Mouse (Mus musculus) stomach, embryonic 15.5 days (tissue): Measurements from ENCODE around the gene Ivd. TPM values are rescaled to one million over a fixed set of nuclear protein-coding genes. Genes with fewer than 3 reads are reported as not detected.

ENCODE experiments used
- ATAC-seq: fragments of 200-750 bp; cut with Nextera tagmentation; 2 replicates; pipeline ENCODE4 v1.8.0; 2017; ENCODE audit warnings: low read depth, moderate number of reproducible peaks, moderate TSS enrichment; ENCODE audit not compliant: insufficient read depth, low FRiP score
- H3K27ac ChIP-seq: fragments of 300-500 bp; sonication (generic); 2 replicates; pipeline ENCODE4 v1.5.1; 2015; ENCODE audit warnings: mild to moderate bottlenecking, inconsistent platforms
- H3K27me3 ChIP-seq: fragments of 300-500 bp; sonication (generic); replicated peaks from 2 replicates; pipeline ENCODE4 v1.6.1; 2015; ENCODE audit warnings: inconsistent platforms
- H3K36me3 ChIP-seq: fragments of 300-500 bp; sonication (generic); 2 replicates; pipeline ENCODE4 v1.6.1; 2015; ENCODE audit warnings: inconsistent platforms
- H3K4me1 ChIP-seq: fragments of 300-500 bp; sonication (generic); 2 replicates; pipeline ENCODE4 v1.6.1; 2015; ENCODE audit warnings: inconsistent platforms
- H3K4me2 ChIP-seq: fragments of 300-500 bp; sonication (generic); 2 replicates; pipeline ENCODE4 v1.6.1; 2015; ENCODE audit warnings: mild to moderate bottlenecking, inconsistent platforms
- H3K4me3 ChIP-seq: fragments of 300-500 bp; sonication (generic); replicated peaks from 2 replicates; pipeline ENCODE4 v1.5.1; 2015; ENCODE audit warnings: inconsistent platforms
- H3K9ac ChIP-seq: fragments of 300-500 bp; sonication (generic); 2 replicates; pipeline ENCODE4 v1.6.1; 2015; ENCODE audit warnings: inconsistent platforms
- H3K9me3 ChIP-seq: fragments of 300-500 bp; sonication (generic); 2 replicates; pipeline ENCODE4 v1.6.1; 2016; ENCODE audit warnings: inconsistent platforms
- WGBS: fragments of 180-500 bp; shearing (Covaris S2); methylation state at CpG from one replicate; pipeline ENCODE4 v1.1.7; 2015; 5-methylcytosine and 5-hydroxymethylcytosine counted together
- polyA plus RNA-seq: library from polyadenylated mRNA; unstranded; fragments of >200 nt; fragmentation: Nextera tagmentation; extraction: Ambion mirVana; gene quantifications from 2 replicates; pipeline ENCODE4 v1.2.1, GENCODE M21; 2015

The Ivd gene
- polyA plus RNA-seq, 1 experiment from 2014 or later: 55.1 TPM

DNA sequence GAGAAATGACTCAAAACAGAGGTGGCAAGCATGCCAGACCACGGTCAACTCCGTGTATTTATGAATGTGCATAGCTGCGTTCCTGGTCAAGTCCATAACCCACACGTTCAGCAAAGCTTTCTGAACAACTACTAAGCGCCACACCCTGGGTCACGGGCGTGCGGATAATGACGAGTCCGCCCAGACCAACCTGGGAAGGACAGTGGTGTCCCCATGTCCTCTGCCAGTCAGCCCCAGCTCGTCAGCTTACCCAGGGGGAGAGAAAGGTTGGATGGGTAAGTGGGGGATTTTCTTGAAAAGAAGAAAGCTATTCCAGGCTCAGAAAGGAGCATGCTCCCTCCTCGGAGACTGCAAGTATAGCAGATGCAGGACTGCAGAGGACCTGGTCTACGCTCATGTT, 25.7 kb downstream of the Ivd start:
- Histone ChIP-seq H3K9ac (no peak overlapping the region), H3K9me3 (no peaks in the 10 kb centered on the region), H3K4me3 (no peak overlapping the region), H3K27me3 (peaks cover 24% of the 10 kb centered on the region), H3K4me2 (peak overlapping the region; percentile 12; the same call in 1 of the 2 replicates), H3K36me3 (no peaks in the 10 kb centered on the region), H3K27ac (no peak overlapping the region), H3K4me1 (peaks cover 4% of the 10 kb centered on the region; the same call in 1 of the 2 replicates)
- WGBS: 55% methylated on average over 13 of the region's 13 CpGs
- no peak for ATAC-seq

GRCm38 (mm10) chr2:118887845-118888548, 26.2 kb downstream of the Ivd start:
- Histone ChIP-seq H3K4me3 (no peak overlapping the region), H3K4me1 (peaks cover 3% of the 10 kb centered on the region; the same call in 1 of the 2 replicates), H3K27ac (no peak overlapping the region), H3K36me3 (no peaks in the 10 kb centered on the region), H3K9ac (no peak overlapping the region), H3K27me3 (peaks cover 28% of the 10 kb centered on the region), H3K9me3 (no peaks in the 10 kb centered on the region), H3K4me2 (peak overlapping the region; percentile 12; the same call in 1 of the 2 replicates)
- WGBS: 17% methylated on average over 14 of the region's 14 CpGs
- ATAC-seq: peak; percentile 78; the same call in 1 of the 2 replicates

- H3K4me2 ChIP-seq: no peak overlapping the region
- ATAC-seq: no peak
- H3K4me3 ChIP-seq: no peak overlapping the region
- no peak overlapping the region for H3K9ac ChIP-seq
- no peaks in the 10 kb centered on the region for H3K36me3 ChIP-seq
- no peaks in the 10 kb centered on the region for H3K9me3 ChIP-seq
- H3K27me3 ChIP-seq: peaks cover 32% of the 10 kb centered on the region
- H3K27ac ChIP-seq: no peak overlapping the region
- H3K4me1 ChIP-seq: peaks cover 4% of the 10 kb centered on the region
- WGBS: 85% methylated on average over 4 of the region's 4 CpGs
These were observed 29.4 kb downstream of the Ivd start for GRCm38 (mm10) chr2:118891173-118891572.

DNA sequence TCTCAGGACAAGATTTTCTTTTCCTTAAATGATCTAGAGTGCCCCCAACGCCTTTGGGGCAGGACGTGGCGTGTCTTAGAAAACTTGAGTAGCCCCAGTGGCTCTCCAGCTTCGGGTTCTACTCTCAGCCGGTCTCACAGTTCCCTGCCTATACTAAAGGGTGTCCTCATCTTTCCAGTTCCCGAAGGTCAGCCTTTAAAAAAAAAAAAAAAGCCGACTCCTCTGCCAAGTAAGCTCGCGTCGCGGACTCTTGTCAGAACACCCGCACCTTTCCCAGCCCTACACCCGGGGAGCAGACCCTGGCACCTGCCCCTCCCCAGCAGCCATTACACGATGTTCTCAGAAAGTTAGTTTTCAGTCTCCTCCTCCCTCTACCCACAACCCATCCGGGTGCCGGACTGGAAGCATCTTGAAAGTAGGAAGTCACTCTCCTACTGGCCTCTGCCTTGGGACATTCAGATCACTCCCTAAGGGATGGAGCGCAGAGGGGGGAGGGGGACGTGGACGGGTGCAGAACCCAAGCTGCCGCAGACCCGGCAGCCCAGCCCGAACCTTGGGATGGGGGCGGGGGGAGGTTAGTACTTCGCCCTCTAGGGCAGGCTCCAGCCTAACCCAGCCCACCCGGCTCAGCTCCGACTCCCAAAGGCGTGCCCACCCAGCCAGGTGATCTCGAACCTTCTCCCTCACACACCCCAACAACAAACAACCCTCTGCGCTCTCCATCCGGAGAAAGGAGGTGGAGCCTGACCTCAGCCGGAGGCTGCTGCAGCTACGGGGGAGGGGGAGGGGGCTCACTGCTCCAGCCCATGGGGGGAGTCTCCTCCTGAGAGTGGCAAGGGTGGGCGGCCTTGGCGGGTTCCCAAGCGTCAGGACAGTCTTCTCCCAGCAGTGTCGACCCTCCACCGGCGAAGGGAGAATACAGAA, 34.5 kb downstream of the Ivd start:
- peak overlapping the region; percentile 49 for H3K4me3 ChIP-seq
- H3K4me1 ChIP-seq: peaks cover 31% of the 10 kb centered on the region
- no peak overlapping the region for H3K27ac ChIP-seq
- ATAC-seq: peak; percentile 19; the same call in 1 of the 2 replicates
- H3K9ac ChIP-seq: peak overlapping the region; percentile 9; the same call in 1 of the 2 replicates
- H3K36me3 ChIP-seq: no peaks in the 10 kb centered on the region
- H3K4me2 ChIP-seq: peak overlapping the region; percentile 96
- WGBS: 3% methylated on average over 38 of the region's 38 CpGs
- no peaks in the 10 kb centered on the region for H3K9me3 ChIP-seq
- H3K27me3 ChIP-seq: peaks cover 63% of the 10 kb centered on the region

DNA sequence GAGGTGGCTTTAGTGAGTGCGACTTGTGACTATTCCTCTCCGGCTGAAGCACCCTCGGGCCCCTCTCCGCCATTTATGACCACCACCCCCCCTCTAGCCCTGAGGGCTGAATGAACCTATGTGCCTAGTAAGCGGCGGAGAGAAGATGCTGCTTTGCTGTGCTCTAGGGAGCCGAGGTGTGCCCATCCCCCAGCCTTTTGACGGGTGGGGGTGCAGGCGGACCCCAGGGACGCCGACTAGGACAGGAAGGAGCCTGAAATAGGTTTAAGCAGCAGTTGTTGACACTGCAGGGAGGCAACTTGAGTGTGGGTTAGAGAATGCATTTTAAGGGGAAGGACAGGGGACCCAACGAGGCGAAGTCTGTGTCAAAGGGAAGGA, 35.1 kb downstream of the Ivd start:
- Histone ChIP-seq H3K9ac (0 out of 2 replicates have a peak overlapping the region, but pooled peaks have one; percentile 9), H3K27me3 (peaks cover 63% of the 10 kb centered on the region), H3K4me3 (peak overlapping the region; percentile 49), H3K27ac (no peak overlapping the region), H3K36me3 (no peaks in the 10 kb centered on the region), H3K4me2 (peak overlapping the region; percentile 96), H3K4me1 (peaks cover 31% of the 10 kb centered on the region), H3K9me3 (no peaks in the 10 kb centered on the region)
- 1% methylated on average over 13 of the region's 13 CpGs for WGBS
- no peak for ATAC-seq

GRCm38 (mm10) chr2:118897392-118897791, 35.6 kb downstream of the Ivd start:
- WGBS: 6% methylated on average over 7 of the region's 7 CpGs
- Histone ChIP-seq H3K9ac (no peak overlapping the region), H3K4me1 (peaks cover 34% of the 10 kb centered on the region), H3K4me3 (peak overlapping the region; percentile 49), H3K36me3 (no peaks in the 10 kb centered on the region), H3K27me3 (peaks cover 63% of the 10 kb centered on the region), H3K9me3 (no peaks in the 10 kb centered on the region), H3K4me2 (peak overlapping the region; percentile 96), H3K27ac (no peak overlapping the region)
- ATAC-seq: no peak

DNA sequence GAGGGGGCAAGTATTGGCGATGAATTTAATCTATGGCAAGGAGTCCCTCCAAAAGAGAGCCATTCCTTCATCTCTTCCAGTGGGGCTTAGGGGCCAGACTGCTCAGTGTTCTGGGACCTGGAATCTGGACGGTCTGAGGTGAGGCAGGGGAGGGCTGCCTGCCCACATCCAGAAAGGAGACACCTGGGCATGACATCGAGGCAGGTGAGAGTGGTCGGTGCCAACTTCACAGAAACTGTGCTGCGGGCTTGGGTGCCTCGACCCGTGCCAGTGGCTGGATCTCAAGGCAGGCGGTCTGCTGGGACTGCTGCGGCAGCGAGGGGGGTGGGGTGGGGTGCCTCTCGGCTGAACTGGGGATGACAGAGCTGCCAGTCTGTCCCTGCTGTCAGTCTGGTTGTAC, 36.1 kb downstream of the Ivd start:
- Histone ChIP-seq H3K27ac (no peak overlapping the region), H3K27me3 (peaks cover 60% of the 10 kb centered on the region), H3K9me3 (no peaks in the 10 kb centered on the region), H3K4me3 (no peak overlapping the region), H3K4me1 (peaks cover 38% of the 10 kb centered on the region), H3K4me2 (no peak overlapping the region), H3K9ac (no peak overlapping the region), H3K36me3 (no peaks in the 10 kb centered on the region)
- 9% methylated on average over 11 of the region's 11 CpGs for WGBS
- ATAC-seq: no peak

DNA sequence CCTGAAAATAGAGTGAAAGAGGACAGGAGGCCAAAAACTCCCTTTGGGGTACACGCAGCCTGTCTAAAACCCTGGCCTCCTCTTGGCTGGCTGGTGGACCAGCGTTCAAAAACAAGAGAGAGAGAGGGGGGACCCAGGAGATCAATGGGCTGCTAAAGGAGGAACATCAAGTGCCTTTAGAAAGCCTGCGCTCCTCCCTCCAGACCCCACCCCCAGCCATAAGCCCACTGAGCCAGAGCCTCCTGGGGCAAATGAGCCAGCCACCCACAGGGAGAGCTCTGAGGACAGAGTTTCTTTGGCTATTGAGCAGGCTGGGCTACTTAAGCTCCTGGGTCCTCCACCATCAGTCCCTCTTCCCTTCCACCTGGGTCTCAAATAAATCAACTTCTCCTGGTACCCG, 37.0 kb downstream of the Ivd start:
- H3K36me3 ChIP-seq: no peaks in the 10 kb centered on the region
- WGBS: 12% methylated on average over 4 of the region's 4 CpGs

GRCm38 (mm10) chr2:118899306-118899705, 37.6 kb downstream of the Ivd start:
- Histone ChIP-seq H3K27ac (no peak overlapping the region), H3K4me1 (peaks cover 46% of the 10 kb centered on the region), H3K9ac (no peak overlapping the region), H3K4me2 (no peak overlapping the region), H3K36me3 (no peaks in the 10 kb centered on the region), H3K9me3 (no peaks in the 10 kb centered on the region), H3K27me3 (peaks cover 56% of the 10 kb centered on the region), H3K4me3 (no peak overlapping the region)
- no peak for ATAC-seq
- 25% methylated on average over 7 of the region's 7 CpGs for whole genome bisulfite sequencing

More for the DNA sequence above, 37.0 kb downstream of the Ivd start:
- H3K27me3 ChIP-seq: peaks cover 57% of the 10 kb centered on the region
- no peak overlapping the region for H3K4me2 ChIP-seq
- H3K4me1 ChIP-seq: peaks cover 46% of the 10 kb centered on the region
- no peak for ATAC-seq
- H3K27ac ChIP-seq: no peak overlapping the region
- no peak overlapping the region for H3K4me3 ChIP-seq
- H3K9me3 ChIP-seq: no peaks in the 10 kb centered on the region
- H3K9ac ChIP-seq: no peak overlapping the region

DNA sequence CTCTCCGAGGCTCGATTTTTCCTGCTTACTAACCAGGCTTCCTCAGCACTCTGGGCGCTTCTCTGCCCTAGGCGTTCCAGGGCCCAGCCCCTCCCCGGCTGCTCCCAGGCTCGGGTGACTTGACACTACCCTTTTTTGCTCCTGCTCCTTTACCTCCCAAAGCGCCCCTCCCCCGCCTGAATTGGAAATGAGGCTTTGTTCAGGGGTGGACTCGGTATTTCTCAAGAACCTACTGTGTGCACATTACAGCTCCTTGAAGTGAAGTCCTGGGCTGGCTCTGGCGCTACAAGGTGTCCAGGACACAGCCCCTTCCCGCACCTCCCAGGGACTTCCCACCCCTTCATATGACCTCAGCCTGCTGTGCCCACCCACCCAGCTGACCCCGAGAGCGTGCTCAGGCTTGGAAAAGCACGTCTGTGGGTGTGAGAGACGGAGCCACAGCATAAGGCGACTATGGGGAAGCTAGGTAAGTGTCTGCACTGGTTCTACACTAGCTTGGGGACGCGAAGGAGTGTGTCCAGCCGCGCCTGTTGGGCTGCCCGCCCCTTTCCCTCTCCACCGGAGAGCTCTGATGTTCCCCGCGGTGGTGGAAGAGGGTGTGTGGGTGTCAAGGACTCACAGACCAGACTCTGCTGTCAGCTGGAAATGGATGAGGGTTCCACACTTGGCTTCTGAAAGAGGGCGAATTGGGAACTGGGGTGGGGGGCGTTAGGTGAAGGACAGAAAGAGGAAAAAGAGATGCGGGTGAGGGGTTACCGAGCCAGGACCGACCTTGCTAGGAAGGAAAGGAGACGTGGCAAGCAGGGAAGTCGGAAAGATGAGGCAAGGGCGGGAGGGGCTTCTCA, 38.4 kb downstream of the Ivd start, which contains the start of gene Bahd1:
Bahd1 (plus strand) TSS at position 397 of the 845 bp plus-strand sequence.
- Histone ChIP-seq H3K4me3 (peak within 1 kb of the TSS; percentile 94), H3K27me3 (peaks cover 52% of the 10 kb centered on the region), H3K9ac (no peak within 1 kb of the TSS; the same call in 1 of the 2 replicates), H3K9me3 (no peaks in the 10 kb centered on the region), H3K4me1 (peaks cover 46% of the 10 kb centered on the region), H3K27ac (no peak within 1 kb of the TSS), H3K4me2 (peak within 1 kb of the TSS; percentile 97), H3K36me3 (no peaks in the 10 kb centered on the region)
- ATAC-seq: no peak
- 1% methylated on average over 32 of the region's 32 CpGs for WGBS

DNA sequence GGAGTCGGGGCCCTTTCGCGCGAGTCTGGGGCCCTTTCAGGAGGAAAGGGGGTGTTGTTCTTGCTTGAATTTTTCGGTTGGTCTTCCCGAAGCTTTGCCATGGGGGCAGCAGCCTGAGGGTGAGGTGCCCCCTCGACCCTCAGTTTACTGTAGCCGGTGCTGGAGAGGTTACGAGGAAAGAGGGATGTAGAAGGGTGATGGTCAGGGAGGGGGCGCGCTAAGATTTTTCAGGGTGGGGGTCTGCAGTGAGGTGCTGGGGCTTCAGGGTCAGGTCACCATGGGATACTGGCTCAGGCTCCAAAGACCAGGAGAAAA, 39.0 kb downstream of the Ivd start:
- H3K9me3 ChIP-seq: no peaks in the 10 kb centered on the region
- H3K36me3 ChIP-seq: no peaks in the 10 kb centered on the region
- WGBS: 0% methylated on average over 11 of the region's 11 CpGs
- peaks cover 45% of the 10 kb centered on the region for H3K4me1 ChIP-seq
- H3K4me2 ChIP-seq: peak overlapping the region; percentile 97
- ATAC-seq: no peak
- no peak overlapping the region for H3K27ac ChIP-seq
- H3K4me3 ChIP-seq: peak overlapping the region; percentile 94
- H3K9ac ChIP-seq: no peak overlapping the region; the same call in 1 of the 2 replicates
- H3K27me3 ChIP-seq: peaks cover 46% of the 10 kb centered on the region
